Mouse (Mus musculus) heart, postnatal 0 days (tissue): ENCODE data around the gene Gm26602.
A peak's percentile ranks its signal among the peaks of the same experiment; 100 is the strongest.

ENCODE experiments used
- CTCF ChIP-seq: IDR thresholded peaks from 2 replicates; pipeline ENCODE4 v1.5.1; 2016; ENCODE audit warnings: antibody characterized with exemption, control low read depth, low read depth
- EP300 ChIP-seq: IDR thresholded peaks from 2 replicates; pipeline ENCODE4 v1.6.1; 2016; ENCODE audit warnings: antibody characterized with exemption, low read depth

DNA sequence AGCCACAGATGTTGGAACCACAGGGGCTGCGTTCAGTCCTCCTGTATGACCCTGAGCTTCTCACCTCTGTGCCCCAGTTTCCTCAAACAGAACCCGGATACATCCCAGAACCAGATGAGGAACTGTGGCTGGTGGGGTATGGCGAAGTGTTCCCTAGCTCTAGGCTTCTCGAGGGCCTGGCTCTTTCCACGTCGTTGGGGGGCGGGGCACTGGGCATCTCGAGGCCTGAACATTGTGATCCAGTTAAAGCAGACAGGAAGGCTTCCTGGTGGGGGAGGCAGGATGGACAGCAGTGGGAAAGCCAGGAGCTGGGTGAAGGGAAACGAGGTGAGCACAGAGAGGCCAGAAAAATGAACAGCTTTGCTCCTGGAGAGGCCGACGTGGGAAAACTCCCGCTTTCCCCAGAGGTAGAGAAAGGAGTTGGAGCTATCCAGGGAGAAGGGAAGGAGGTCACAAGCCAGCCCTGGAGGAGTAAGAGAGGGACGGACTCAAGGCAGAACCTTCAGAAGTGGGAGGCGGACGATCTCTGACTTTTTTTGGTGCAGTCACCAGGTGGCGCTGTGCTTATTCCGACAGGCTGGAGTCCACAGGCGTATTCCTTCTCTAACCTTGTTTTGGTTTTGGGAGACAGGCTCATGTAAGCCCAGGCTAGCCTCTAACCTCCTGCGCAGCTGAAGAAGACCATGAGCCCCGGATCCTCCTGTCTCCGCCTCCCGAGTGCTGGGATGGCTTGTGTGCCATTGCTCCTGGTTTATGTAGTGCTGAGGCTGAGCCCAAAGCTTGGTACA, 27.2 kb upstream of the Gm26602 start:
- TF ChIP-seq CTCF (peak; percentile 73), EP300 (no peak)
